Mouse (Mus musculus) natural killer cell, adult 2 months (primary cell): ENCODE results near the gene Tsks.

ENCODE experiments used
- DNase-seq, 2 experiments: peaks; one replicate each; pipeline ENCODE4 v3.0.0; 2022; ENCODE audit warnings: low spot score in 2 of 2

Tsks gene

DNA sequence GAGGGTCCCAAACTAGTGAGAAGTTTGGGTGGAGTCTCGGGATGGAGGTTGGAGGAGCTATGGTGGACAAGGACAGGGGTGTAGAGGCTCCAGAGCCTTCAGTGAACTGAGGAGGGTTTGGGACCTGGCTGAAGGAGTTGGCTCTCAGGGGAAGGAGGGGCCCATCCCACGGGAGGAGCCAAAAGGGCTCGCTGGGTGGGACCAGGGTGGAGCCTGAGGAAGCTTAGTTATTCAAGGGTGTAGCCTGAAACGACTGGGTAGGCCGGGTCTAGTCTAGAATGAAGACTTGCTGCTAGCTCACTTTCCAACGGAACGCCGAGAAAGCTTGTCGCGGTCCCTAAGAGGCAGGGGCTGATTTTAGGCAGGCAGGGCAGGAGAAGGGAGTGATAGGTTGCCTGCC, 9.0 kb downstream of the Tsks start:
- no peak for DNase-seq

DNA sequence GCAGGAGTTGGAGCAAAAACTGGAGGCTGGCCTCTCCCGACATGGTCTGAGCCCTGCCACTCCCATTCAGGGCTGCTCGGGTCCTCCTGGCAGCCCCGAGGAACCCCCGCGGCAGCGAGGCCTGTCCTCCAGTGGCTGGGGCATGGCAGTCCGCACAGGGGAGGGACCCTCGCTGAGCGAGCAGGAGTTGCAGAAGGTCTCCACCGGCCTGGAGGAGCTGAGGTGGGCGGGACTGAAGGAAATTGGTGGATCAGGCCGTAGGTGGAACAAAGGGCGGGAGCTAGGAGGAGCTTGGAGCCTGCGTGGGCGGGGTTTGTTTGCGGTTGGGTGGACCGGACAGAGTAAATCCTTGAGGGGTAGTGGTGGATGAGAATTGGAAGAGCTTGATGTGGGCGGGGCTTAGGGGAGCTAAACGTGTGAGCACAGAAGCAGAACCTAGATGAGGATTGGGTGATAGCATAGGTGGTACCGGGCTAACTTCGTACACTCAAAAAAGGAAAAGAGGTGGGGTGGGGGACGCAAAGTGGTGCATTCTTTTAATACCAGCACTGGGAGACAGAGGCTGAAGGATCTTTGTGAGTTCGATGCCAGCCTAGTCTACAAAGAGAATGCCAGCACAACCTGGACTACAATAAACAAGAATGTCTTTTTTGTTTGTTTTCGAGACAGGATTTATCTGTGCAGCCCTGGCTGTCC, 9.8 kb downstream of the Tsks start:
- peak; percentile 53 to 61 for DNase-seq

DNA sequence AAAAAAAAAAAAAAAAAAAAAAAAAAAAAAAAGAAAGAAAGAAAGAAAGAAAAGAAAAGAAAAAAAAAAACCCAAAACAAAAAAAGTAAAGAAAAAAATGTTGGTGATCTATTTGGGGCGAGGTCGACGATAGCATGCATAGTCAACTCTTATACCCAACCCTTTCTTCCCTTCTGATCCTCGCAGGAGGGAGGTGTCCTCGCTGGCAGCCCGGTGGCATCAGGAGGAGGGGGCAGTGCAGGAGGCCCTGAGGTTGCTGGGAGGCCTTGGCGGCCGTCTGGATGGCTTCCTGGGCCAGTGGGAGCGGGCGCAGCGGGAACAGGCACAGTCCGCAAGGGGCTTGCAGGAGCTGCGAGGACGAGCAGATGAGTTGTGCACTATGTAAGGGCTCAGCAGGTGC, 10.6 kb downstream of the Tsks start:
- no peak for DNase-seq

DNA sequence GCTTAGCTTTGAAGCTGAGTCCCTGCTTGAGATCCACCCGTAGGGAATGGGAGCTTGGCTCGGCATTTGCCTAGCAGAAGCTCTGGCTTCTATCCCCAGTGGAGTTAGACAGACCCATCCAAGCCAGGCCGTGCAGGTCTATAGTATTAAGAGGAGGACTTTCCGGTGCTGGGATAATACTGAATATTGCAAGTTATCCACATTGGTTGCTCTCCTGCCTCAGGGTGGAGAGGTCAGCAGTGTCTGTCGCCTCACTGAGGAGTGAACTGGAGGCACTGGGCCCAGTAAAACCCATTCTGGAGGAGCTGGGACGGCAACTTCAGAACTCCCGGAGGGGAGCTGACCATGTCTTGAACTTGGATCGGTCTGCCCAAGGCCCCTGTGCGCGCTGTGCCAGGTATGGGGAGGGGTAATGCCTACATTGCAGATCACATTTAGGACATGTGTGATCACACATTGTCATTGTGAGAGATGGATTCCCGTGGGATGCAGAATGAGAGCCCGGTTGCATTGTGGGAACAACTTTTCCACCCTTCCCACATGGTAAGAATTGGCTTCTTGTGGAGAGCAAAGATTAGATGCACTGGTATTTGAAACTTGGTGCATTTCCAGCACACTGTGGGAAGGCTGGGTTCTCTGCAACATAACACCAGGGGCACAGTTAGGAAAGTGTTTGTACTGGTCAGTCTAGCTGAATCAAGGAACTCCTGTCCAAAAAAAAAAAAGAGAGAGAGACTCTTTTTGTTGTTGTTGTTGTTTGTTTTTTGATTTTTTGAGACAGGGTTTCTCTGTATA, 11.3 kb downstream of the Tsks start:
- DNase-seq, result no peak

DNA sequence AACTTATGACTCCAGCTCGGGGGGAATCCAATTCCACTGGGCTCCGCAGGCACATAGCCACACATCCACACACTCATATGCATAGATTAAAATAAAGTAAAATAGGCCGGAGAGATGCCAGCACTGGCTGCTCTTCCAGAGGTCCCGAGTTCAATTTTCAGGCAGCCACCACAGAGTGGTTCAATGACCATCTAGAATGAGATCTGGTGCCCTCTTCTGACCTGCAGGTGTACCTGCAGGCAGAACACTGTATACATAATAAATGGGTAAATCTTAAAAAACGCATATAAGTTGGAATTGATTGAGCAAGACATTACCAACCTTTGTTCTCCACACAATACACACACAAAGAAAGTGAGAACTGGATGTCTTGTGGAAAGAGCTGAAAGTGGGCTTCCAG, 12.6 kb downstream of the Tsks start:
- peak in 1 of 2 experiments; percentile 35 for DNase-seq

DNA sequence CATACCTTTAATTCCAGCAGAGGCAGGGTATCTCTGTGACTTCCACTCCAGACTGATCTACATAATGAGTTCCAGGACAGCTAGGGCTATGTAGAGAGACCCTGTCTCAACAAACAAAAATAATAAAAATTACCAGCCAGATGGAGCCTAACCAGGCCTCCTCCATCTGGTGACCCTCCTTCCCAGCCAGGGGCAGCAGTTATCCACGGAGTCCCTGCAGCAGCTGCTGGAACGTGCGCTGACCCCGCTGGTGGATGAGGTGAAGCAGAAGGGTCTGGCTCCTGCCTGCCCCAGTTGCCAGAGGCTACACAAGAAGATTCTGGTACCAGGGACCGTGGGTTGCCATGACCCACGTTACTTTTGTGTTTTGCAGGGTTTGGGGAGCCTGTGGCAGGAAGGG, 13.3 kb downstream of the Tsks start:
- no peak for DNase-seq

DNA sequence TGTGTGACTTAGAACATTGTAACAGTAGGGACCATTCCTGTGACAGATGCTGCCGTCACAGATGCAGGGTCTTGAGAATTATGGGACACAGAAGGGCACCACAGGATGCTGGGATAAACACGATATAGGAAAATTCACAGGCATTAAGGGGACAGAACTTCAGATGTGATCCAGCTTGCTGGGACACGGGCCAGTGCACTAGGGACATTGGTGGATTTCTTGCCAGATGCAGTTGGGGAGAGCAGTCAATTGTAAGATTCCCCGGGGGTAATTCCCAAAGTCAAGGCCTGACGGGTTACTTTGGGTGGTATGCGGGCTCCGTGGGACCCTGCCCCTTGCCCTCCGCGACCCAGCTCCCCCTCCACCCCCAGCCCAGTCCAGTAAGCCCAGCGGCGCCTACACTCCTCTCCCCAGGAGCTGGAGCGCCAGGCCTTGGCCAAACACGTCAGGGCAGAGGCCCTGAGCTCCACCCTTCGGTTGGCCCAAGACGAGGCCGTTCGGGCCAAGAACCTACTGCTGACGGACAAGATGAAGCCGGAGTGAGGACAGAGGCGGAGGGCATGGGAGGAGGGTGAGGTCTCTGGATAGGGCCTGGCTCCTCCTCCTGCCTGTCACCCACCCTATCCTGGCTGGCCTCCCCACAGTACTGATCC, 14.3 kb downstream of the Tsks start:
- no peak for DNase-seq

DNA sequence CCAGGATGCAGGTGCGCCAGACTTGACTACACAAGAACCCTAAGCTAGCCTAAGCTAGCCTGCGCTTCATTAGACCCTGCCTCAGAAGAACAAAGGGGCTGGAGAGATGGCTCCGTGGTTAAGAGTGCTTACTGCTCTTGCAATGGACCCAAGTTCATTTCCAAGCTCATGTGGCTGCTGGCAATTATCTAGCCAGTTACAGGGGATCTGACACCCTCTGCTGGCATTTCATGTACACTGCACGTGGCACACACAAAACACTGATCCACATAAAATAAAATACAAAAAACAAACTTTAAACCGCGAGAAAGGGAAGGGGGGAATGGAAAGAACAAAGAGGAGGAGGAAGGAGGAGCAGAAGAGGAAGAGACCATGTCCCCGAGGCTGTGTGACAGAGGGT, 15.2 kb downstream of the Tsks start:
- DNase-seq, result peak in 1 of 2 experiments; percentile 30

DNA sequence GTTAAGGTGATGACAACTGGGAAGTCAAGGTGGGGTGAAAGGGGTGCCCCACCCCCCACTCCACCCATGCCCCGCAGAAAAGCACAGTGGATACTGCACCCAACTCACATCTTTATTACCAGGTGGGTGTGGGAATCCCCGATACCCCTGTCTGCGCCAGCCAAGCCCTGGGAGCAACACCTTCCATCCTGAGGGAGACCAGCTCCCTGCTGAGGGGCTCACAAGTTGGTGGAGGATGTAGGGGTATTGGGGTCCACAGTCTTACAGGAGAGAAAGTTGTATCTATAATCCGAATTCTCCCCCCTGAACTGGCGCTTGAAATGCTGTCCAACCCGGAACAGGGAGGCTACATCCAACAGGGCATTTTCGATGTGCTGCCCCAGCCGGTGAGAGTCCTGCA, 16.3 kb downstream of the Tsks start:
- no peak for DNase-seq

DNA sequence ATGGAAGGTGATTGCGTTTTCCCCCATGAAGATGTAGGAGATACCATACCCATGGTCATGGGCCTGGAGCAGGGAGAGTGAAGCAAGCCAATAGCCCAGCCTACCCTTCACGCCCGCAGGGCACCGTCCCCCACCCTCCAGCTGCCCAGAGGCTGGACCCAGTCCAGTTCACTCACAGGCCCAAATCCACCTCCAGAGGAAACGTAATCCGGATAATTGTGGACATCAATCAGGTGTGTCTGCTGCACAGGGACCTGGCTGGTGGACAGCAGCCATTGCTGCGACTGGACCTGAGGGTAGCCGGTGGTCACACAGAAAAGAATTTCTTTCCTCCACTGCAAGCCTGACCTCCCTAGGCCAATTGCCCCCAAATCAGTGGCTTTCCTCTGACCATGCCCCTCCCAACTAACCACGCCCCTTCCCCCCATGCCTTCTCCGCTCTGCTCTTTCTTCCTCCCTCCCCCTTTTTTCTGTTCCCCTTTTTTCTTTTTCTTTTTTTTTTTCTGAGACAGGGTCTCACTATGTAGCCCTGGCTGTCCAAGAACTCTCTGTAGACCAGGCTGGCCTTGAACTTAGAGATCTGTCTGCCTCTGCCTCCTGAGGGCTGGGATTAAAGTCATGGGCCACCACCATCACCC, 17.0 kb downstream of the Tsks start:
- DNase-seq, result no peak

DNA sequence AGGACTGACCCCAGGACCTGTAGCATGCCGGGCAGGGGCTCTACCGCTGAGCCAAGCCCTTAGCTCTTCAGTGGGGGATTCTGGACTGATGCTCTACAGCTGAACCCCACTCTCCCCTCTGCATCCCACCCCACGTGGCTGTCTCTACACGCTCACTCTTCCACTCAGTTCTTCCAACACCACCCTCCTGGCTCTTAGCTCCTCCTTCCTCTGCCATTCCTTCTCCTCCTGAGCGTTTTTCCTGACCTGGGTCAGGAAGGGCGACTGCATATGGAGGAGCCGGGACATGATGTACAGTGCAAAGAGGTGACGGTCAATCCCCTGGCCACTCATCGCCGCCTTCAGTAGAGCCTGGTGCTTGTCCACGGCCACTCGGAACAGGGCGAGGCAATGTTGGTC, 17.5 kb downstream of the Tsks start:
- DNase-seq, result no peak

DNA sequence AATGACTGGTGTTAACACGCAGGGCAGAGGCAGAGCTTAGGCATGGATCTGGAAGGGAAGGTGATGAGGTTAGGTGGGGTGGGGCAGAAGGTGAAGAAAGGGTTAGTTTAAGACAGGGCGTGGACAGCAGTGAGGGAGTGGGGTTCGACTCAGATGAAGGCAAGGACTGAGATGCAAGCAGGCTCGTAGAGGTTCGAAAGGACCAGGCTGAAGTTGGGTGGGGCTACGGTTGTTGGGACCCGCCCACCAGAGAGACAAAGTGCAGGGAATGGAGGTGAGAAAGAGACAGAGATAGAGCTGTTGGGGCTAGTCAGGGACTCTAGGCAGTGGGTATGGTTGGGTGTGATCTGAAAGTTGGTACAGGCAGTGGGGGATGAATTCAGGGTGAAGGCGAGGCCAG, 19.3 kb downstream of the Tsks start:
- DNase-seq, result no peak

DNA sequence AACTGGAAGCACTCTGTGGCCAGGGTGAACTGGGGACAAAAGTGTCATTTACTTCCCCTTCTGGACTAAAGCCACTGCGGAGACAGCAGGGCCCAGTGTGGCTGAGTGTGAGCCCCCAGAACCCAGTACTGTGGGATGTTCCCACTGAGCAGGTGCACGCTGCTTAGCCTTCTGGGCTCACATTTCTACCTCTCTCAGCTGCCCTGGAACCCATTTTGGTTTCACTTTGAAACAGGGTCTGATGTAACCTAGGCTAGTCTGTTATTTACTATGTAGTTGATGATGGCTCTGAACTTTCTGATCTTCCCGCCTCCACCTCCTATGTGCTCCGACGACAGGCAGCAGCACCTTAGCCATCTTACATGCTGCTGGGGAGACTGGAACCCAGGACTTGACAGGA, 19.8 kb downstream of the Tsks start:
- no peak for DNase-seq

DNA sequence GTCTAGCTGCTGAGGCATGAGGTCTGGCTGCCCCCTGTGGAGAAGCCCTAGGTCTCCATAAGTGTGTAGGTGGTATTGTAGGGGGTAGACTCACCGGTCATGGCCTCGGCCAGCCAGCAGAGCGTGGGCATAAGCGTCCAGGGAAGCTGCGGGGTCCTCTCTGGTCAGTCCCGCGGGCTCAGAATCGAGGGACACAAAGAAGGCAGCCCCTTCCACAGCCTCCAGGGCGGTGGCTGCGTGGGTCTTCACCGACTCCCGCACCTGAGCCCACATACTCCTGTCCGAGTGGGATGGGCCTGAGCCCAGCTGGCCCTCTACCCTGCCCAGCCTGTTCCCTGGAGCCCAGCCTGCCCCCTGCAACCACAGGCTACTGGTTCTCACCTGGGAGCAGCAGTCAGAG, 22.0 kb downstream of the Tsks start:
- DNase-seq, result no peak

DNA sequence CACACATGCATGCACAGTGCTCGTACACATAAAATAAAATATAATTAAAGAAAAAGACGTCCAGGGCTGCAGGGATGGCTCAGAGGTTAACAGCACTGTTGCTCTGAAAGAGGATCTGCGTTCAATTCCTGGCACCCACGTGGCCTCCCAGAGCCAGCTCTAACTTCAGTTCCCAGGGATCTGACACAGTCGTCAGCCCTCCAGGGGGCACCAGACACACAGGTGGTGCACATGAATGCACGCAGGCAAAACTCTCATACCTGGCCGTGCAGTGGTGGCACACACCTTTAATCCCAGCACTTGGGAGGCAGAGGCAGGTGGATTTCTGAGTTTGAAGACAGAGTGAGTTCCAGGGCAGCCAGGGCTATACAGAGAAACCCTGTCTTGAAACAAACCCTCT, 23.0 kb downstream of the Tsks start:
- DNase-seq, result no peak

DNA sequence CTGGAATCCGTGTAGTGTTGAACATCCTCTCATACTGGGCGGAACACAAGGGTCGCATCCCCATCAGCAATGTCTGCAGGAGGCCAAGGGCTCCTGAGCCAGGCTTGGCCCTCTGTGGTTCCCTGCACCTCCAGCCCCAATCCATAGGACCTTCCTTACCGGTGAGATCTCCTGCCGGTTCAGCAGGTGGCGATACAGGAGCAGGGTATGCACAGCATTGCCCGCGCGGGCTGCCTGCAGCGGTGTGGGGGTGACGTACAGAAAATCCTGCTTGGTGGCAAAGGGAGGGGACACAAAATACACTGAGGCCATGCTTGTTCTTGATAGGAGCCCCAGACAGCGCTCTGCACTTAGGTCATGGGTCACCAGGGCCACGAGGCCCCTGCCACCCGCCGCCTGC, 23.6 kb downstream of the Tsks start:
- DNase-seq, result no peak

DNA sequence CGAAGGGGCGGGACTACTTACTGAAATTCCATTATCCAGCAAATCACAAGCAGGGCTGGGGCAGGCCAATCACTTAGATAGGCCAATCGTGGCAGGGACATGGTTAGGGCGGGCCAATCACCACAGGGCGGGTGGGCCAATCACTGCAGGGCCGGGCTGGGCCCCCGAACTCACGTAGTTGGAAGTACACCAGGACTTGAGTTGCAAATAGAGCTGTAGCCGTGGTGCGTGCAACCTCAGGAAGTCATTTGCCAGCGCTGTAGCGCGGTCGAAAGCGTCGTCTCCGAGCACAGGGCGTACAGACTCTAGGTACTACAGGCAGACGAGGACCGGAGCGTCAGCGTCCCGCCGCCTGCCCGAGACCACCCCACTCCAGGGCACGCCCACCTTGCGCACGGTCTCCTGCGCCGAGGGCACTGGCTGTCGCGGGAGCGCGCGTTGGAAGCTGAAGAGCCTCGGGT, 27.3 kb downstream of the Tsks start:
- DNase-seq, result peak; percentile 59 to 74

DNA sequence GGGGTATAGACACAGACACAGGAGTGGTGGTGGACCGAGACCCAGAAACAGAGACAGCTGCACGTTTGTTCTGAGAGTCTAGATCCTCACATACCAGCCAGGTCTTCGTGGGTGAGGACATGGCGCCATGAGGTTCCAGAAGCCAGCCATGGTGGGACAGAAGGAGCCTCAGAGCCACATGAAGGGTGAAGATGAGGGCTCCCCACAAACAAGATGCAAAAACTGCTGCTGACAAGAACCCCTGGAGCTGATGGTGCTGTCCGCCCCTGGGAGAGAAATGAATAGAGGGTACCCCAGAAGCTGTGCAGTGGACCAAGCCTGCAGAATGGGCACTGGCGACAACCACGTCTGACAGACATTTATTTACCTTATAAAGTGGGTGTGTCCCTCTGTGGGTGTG, 28.1 kb downstream of the Tsks start:
- no peak for DNase-seq

DNA sequence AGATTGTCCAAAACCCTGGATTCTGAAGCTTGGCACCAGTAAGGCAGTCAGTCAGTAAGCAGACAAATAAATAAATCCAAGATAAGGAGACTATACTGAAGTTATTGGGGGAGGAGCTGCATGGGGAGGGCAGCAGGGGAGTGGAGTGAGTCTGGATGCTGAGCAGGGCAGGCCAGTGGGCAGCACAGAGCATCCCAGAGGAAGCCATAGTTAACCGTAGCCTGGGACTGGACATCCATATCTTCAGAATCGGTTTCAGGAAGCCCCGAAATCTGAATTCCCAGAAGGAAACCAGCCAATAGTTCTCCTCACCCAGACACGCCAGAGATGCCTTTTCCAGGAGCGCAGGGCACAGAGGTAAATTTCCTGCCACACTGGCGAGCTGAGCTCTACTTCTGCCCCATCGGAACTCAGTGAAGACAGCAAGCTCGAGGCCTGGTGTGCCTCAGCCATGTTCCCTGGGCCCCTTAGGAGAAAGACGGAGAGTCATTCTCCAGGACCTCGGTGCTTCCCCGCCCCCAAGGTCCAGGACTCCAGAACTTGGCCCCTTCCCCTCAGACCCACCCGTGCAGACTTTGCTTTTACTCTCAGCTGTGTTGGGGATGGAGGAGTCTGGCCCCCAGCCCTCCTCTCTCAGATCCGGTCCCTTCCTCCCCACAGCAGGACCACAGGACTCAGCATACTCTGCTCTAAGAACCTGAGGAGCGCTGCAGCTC, 30.6 kb downstream of the Tsks start:
- no peak for DNase-seq

DNA sequence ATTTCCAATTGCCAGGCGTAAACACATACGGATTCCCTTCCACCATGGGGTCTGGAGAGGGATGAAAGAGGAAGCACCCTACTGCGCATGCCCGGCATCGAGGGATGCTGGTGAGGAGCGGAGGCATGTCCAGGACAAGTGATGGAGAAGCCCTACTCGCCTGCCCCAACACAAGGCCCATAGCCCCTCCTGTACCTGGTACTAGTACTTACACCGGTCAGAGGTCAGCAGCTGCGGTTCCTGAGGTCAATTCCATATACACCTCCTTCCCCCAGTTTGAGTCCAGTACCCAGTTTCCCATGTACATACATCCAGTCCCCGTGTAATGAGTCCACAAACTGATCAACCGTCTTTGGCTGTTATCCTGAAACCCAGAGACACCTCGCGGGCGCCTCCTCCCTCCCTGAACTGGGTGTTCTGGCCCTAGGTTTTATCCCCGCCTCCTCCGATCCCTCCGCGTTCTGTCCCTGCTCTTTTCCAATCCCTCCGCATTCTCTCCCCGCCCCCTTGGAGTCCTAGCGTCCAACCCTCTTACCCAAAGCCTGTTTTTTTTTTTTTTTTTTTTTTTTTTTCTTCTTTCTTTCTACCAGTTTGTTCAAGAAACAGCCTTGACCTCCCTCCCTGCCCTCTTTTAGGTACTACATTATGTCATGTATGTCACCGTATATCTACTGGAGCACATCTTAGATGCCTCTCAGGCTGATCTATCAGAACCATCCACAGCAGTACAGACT, 31.5 kb downstream of the Tsks start, which contains the start of gene Cpt1c:
TSS of gene Cpt1c (minus strand) at position 469 of the 734 bp plus-strand sequence.
- no peak for DNase-seq

DNA sequence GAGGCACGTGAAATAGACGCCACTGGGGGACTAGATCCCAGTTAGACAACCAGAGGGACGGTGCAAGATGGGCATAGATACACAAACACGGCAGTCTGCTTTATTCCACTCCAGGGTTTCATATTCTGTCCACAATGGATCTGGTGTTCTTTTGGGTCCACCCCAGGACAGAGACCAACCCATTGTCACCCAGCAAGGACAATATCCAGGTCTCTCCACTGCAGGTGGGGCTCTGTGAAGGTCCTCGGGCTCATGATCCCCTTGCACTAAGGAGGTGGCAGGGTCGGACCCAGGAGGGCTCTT, 32.1 kb downstream of the Tsks start:
- DNase-seq, result no peak
